Mouse (Mus musculus): ENCODE data around the gene 3830406C13Rik.

Gene 3830406C13Rik

GRCm38 (mm10) chr14:12342458-12343131, 58.6 kb downstream of the 3830406C13Rik start:
- DNase-seq (ENCODE audit: low spot score in 2 of 2), result no peak

DNA sequence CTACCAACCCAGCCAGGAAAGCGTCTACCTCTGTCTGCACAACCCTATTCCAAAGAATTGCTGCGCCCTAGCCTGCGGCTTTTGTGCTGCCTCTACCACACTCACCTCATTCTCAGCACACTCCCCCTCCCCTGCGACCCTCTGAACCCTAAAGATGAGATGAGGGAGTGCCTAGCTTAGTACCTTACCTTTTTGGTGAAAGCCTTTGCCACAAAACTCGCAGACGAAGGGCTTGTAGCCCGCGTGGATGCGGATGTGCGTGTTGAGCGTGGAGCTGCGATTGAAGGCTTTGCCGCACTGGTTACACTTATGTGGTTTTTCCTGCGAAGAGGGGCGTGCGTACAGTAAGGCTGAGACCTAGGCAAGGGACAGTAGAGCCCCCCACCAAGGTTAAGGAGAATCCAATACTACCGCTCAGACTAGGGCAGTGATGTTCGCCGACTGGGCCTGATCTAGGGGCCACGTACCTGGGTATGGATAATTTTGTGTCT, 59.5 kb downstream of the 3830406C13Rik start:
- DNase-seq (ENCODE audit: low spot score in 2 of 2), result no peak

DNA sequence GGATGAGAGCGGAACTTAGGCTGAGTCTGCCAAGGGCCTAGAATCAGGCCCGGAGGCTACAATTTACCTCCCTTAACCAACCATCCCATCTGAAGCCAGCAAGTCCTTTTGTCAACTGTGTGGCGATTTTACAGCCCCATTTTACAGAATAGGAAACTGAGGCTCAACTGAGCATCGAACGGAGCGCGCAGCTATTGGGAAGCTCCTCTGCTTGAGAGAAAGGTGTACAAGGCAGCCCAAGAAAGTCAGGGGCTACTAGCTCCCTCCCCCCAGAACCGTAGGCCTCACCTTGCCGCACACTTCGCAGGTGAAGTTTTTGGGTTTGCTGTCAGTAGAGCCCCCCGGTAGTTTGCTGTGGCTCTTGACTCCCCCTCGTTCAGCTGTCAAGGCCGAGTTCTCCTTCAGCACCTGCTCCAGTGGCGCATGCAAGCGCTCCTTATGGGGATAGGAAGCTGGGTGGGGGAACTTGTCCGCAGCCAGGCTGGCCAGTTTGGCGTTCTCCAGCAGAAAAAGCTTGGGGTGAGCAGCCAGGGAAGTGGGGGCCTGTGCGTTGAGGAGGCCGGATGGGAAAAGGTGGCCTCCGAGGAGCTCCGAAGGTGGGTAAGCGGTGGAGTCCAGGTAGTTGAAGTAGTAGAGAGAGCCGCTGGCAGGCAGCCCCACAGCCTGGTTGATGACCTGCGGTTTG, 60.2 kb downstream of the 3830406C13Rik start:
- no peak for DNase-seq (ENCODE audit: low spot score in 2 of 2)

GRCm38 (mm10) chr14:12344746-12345240, 60.8 kb downstream of the 3830406C13Rik start:
- no peak for DNase-seq (ENCODE audit: low spot score in 2 of 2)

DNA sequence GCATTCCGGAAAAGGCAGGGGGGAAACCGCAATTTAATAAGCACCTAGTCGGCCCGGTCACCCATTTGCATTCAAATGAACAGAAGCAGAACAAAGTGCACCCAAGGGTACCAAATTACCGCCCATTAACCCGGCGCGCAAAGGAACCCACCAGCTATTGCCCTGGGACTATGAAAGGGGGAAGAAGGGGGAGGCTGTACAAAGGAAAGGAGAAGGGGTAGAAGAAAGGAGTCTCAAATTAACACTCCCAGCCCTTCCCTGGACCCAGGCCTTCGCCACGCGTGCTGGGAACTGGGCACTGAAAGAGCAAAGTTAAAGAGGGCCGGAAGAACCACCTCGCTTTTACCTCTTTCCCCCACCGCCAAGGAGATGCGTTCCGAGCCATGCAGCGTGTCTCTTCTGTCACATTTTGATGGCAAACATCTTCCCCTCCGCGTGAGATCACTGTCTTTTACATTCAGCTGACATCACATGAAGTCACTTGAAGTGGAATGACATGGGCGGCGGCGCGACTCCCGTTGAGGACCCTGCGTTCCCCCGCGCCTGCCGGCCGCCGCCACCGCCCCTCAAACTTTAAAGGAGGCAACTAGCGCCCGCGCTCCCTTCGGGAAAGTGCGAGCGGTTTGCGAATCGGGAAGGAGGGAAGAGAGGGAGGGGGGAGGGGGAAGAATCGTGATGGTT, 61.4 kb downstream of the 3830406C13Rik start:
- no peak for DNase-seq (ENCODE audit: low spot score in 2 of 2)

DNA sequence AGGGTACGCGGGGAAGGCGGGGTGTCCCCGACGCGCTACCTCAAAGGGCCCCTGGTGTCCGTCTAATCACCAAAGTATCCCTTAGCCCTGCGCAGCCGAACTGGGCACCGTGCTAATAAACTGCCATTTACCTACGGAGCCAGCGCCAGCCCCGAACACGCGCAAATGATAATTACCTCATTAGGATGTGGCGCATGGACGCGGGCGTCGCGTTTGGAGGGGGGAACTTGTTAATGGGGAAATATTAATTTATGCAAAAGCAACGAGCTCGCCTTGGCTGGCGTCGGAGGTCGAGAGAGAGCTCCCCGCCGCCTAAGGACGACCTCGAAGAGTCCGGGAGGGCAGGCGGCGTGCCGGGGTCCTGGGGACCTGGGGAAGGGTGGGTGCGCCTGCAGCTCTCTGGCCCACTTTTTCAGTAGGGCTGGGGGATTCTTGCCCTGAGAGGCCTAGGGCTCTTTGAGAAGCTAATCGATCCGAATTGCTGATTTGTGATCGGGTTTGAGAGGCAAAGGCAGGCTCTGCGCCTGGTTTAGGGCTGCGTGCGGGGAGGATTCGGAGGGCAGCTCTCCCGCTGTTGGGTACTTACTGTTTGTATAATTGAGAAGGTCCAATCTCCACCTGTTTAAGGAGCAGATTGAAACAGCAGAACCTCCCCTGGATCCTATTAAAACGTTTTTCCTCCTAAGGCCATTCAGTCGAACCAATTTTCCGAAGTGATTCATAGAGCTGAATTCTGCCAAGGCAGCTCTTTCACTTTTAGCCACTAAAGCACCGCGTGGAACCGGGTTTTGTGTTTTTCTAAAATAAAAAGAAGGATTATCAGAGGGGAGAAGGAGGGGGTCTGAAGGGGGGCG, 62.3 kb downstream of the 3830406C13Rik start:
- DNase-seq (ENCODE audit: low spot score in 2 of 2), result no peak

DNA sequence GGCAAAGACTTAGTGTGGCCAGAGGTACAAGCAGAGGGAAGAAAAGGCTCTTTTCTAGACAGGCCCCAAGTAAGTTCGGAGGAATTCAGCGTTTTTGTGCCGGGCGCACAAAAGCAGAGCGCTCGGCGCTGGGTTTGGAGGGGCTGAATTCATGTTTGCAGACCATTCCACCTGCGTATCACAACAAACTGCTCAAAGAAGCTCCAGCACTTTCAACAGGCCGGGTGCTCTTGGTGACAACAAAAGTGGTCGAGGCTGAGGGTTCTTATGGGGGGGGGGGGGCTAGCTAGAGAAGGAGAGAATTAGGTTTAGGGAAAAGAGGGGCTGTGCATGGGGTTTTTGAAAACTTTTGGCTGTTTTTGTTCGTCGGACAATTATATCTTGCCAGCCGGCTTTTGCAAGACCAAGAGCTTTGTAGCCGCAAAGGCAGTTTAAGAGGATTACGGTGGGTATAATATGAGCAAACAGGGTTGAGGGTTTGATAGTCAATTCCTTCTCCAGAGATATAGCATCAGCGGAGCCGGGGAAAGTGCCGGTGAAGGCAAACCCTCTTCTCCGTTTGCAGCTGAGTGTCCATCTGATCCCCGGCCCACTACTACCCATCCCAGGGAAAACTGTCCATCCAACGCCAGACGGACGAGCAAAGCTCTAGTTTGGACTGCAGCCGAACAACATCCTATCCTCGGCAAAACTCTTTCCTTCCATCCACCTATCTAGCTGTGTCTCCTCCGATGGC, 63.1 kb downstream of the 3830406C13Rik start:
- DNase-seq (ENCODE audit: low spot score in 2 of 2), result no peak

DNA sequence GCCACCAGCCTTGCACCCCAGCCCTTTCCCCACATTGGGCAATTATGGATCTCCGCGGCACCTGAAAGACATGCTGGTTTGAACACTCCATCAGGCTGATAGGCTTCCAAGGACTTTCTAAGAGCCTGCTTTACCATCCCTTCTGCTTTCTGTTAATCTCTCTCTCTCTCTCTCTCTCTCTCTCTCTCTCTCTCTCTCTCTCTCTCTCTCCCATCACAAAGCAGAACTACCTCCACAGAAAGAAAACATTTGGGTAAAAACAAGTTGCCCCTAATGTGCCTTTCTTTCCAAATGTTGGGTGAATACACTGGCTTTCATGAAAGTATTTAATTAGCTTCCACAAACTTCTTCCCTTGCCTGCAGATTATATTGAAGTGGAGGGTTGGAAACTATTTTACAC, 64.1 kb downstream of the 3830406C13Rik start, which contains the start of gene Fezf2:
Gene Fezf2, minus strand, starts transcription at position 101 of the 400 bp plus-strand sequence.
- DNase-seq (ENCODE audit: low spot score in 2 of 2), result no peak

- DNase-seq (ENCODE audit: low spot score in 2 of 2), result no peak
Measured at GRCm38 (mm10) chr14:12349334-12350090, 65.5 kb downstream of the 3830406C13Rik start.

DNA sequence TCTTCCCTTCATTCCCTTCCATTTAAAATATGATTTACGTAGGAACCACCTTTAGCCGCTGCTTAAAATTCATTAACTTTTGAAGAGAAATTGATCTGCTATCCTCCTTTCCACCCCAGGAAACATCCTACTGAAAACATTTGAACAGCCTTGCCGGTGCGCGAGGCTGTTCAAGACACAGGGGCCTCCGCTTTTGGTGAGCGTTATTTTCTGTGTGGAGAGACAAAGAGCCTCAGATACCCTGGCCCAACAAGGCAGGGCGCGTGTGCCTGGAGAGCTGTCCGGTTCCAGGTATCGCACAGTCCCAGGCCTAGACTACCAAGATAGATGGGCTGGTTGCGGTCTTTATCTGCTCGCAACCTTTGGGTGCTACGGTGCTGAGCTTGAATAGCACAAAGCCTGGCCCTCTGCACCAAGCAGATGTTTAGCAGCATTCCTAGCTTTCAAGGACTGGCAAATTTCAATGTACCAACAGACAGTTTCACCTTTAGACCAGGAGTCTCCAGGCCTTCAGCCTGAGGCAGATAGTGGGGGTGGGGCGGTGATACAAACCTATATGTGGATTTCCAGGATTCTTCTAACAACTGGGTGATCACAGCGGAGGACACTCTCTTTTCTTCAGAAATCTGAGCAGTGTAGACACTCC, 66.4 kb downstream of the 3830406C13Rik start:
- no peak for DNase-seq (ENCODE audit: low spot score in 2 of 2)

All from urinary bladder, postnatal 36 days (tissue).